Mouse (Mus musculus) forebrain, embryonic 15.5 days (tissue): Measurements from ENCODE around the gene Defa35. TPM values are rescaled to one million over a fixed set of nuclear protein-coding genes. Genes with fewer than 3 reads are reported as not detected.
"Not testable (repeated sequence)": the region's sequence is repeated elsewhere in the genome, so short reads cannot be mapped to it uniquely, and the experiment has no call there.

Experiments used
- ATAC-seq: fragments of 200-750 bp; cut with Nextera tagmentation; replicated peaks from 2 replicates; pipeline ENCODE4 v1.8.0; 2017; ENCODE audit warnings: mild to moderate bottlenecking, moderate TSS enrichment, moderate library complexity
- H3K27ac ChIP-seq: fragments of 300-500 bp; sonication (generic); replicated peaks from 2 replicates; pipeline ENCODE4 v1.5.1; 2015; ENCODE audit warnings: mild to moderate bottlenecking, inconsistent platforms
- H3K27me3 ChIP-seq: fragments of 300-500 bp; sonication (generic); 2 replicates; pipeline ENCODE4 v1.6.1; 2015; ENCODE audit warnings: inconsistent platforms
- H3K36me3 ChIP-seq: fragments of 300-500 bp; sonication (generic); 2 replicates; pipeline ENCODE4 v1.6.1; 2015; ENCODE audit warnings: mild to moderate bottlenecking, inconsistent platforms
- H3K4me1 ChIP-seq: fragments of 300-500 bp; sonication (generic); 2 replicates; pipeline ENCODE4 v1.6.1; 2015; ENCODE audit warnings: inconsistent platforms
- H3K4me2 ChIP-seq: fragments of 300-500 bp; sonication (generic); replicated peaks from 2 replicates; pipeline ENCODE4 v1.6.1; 2015; ENCODE audit warnings: mild to moderate bottlenecking, inconsistent platforms
- H3K4me3 ChIP-seq: fragments of 300-500 bp; sonication (generic); 2 replicates; pipeline ENCODE4 v1.5.1; 2015; ENCODE audit warnings: mild to moderate bottlenecking, inconsistent platforms
- H3K9ac ChIP-seq: fragments of 300-500 bp; sonication (generic); replicated peaks from 2 replicates; pipeline ENCODE4 v1.6.1; 2015; ENCODE audit warnings: mild to moderate bottlenecking, inconsistent platforms
- H3K9me3 ChIP-seq: fragments of 300-500 bp; sonication (generic); 2 replicates; pipeline ENCODE4 v1.6.1; 2016; ENCODE audit warnings: inconsistent platforms
- WGBS: fragments of 180-500 bp; shearing (Covaris S2); methylation state at CpG from one replicate; pipeline ENCODE4 v1.1.7; 2015; ENCODE audit warnings: mixed read lengths; 5-methylcytosine and 5-hydroxymethylcytosine counted together
- polyA plus RNA-seq: library from polyadenylated mRNA; unstranded; fragments of >200 nt; fragmentation: Nextera tagmentation; extraction: Ambion mirVana; gene quantifications from 2 replicates; pipeline ENCODE4 v1.2.1, GENCODE M21; 2015

Gene Defa35
- polyA plus RNA-seq, result not detected in 2 replicates

DNA sequence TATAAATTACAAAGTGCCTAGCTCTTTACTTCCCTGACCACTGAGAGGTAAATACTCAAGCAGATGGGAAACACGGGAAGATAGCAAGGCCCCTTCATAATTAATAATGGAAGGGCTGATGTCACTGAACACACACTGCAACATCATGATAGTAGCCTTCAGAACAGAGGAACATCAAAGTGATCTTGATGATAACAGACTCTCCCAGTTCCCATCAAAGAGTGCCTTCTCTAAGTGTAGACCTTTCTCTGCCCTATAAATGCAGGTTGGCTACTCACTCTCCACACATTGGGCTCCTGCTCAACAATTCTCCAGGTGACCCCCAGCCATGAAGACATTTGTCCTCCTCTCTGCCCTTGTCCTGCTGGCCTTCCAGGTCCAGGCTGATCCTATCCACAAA, at the start of gene Defa35:
Gene Defa35 (plus strand): TSS at position 301 of the 400 bp plus-strand sequence.
- not testable (repeated sequence) for H3K27me3 ChIP-seq, H3K4me2 ChIP-seq, H3K4me3 ChIP-seq, H3K36me3 ChIP-seq, H3K27ac ChIP-seq, ATAC-seq, H3K9ac ChIP-seq, H3K4me1 ChIP-seq, H3K9me3 ChIP-seq
- WGBS, result 82% methylated on average over 1 of the region's 1 CpGs

DNA sequence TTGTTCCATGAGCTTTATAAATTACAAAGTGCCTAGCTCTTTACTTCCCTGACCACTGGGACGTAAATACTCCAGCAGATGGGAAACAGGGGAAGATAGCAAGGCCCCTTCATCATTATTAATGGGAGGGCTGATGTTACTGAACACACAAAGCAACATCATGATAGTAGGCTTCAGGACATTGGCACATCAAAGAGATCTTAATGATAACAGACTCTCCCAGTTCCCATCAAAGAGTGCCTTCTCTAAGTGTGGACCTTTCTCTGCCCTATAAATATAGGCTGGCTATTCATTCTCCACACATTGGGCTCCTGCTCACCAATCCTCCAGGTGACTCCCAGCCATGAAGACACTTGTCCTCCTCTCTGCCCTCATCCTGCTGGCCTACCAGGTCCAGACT, 39.6 kb upstream of the Defa35 start, which contains the start of gene Defa21:
Gene Defa21 (plus strand): TSS at position 301 of the 400 bp plus-strand sequence.
- H3K27ac ChIP-seq, ATAC-seq, H3K27me3 ChIP-seq, H3K4me3 ChIP-seq, H3K36me3 ChIP-seq, H3K4me2 ChIP-seq, H3K9ac ChIP-seq, H3K9me3 ChIP-seq, H3K4me1 ChIP-seq: not testable (repeated sequence)
- WGBS, result no CpG with 5 or more reads among the region's 1 CpGs

DNA sequence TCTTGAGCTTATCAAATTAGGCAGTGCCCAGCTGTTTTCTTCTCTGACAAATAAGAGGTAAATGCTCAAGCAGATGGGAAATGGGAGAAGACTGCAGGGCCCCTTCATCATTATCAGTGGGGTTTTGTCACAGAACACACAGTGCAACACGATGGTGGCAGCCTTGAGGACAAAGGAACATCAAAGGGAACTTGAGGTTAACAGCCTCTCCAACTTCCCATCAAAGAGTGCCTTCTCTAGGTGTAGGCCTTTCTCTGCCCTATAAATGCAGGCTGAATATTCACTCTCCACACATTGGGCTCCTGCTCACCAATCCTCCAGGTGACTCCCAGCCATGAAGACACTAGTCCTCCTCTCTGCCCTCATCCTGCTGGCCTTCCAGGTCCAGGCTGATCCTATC, 10.1 kb upstream of the Defa35 start, which contains the start of gene Defa23:
Gene Defa23 (plus strand): TSS at position 301 of the 400 bp plus-strand sequence.
- H3K27me3 ChIP-seq, H3K36me3 ChIP-seq, H3K9me3 ChIP-seq, H3K27ac ChIP-seq, H3K4me2 ChIP-seq, H3K9ac ChIP-seq, ATAC-seq, H3K4me3 ChIP-seq, H3K4me1 ChIP-seq: not testable (repeated sequence)
- WGBS, result no CpG with 5 or more reads among the region's 1 CpGs

DNA sequence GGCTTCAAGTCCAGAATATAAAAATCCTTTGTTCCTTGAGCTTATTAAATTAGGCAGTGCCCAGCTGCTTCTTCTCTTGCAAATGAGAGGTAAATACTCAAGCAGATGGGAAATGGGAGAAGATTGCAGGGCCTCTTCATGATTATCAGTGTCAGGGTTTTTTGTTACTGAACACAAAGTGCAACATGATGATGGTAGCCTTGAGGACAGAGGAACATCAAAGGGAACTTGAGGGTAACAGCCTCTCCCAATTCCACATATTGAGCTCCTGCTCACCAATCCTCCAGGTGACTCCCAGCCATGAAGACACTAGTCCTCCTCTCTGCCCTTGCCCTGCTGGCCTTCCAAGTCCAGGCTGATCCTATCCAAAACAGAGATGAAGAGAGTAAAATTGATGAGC, 19.3 kb downstream of the Defa35 start, which contains the start of gene Defa25:
Gene Defa25 (plus strand): TSS at position 301 of the 400 bp plus-strand sequence.
- H3K27ac ChIP-seq, ATAC-seq, H3K36me3 ChIP-seq: not testable (repeated sequence)

DNA sequence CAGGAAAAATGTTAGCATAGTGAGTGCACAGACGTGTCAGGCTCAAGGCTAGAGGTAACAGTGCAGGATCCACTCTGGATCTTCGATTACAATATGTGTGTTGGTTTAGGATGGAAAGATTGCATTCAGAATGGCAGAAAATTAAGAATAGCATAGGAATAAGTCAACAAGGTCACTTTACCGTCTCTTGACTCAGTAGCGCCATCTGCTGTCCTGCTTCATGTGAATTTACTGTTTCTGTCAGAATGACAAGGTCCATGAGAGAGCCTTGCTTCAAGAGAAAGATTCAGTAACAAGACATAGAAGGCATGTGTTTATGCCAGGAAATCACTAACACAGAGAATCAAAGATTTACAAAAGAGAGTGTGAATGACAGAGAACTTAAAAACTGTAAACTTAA, 28.3 kb downstream of the Defa35 start:
- Histone ChIP-seq H3K4me2 (no peak overlapping the region), H3K36me3 (no peaks in the 10 kb centered on the region), H3K4me3 (no peak overlapping the region), H3K9me3 (peaks cover 6% of the 10 kb centered on the region), H3K4me1 (no peaks in the 10 kb centered on the region), H3K27me3 (no peaks in the 10 kb centered on the region), H3K9ac (no peak overlapping the region), H3K27ac (no peak overlapping the region)
- no peak for ATAC-seq
- WGBS, result 46% methylated on average over 4 of the region's 4 CpGs

More for the DNA sequence above, 19.3 kb downstream of the Defa35 start, which contains the start of gene Defa25:
- not testable (repeated sequence) for H3K4me2 ChIP-seq, H3K4me3 ChIP-seq, H3K27me3 ChIP-seq, H3K4me1 ChIP-seq, H3K9ac ChIP-seq, H3K9me3 ChIP-seq

DNA sequence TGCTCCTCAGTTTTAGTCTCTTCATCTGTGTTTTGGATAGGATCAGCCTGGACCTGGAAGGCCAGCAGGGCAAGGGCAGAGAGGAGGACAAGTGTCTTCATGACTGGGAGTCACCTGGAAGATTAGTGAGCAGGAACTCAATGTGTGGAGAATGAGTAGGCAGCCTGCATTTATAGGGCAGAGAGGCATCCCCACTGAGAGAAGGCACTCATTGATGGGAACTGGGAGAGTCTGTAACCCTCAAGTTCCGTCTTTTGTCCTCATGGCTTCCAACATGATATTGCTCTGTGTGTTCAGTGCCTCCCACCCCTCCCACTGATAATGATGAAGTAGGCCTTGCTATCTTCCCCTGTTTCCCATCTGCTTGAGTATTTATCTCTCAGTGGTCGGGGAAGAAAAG, 31.1 kb downstream of the Defa35 start, which contains the start of gene Gm14851:
Gene Gm14851 (minus strand): TSS at position 101 of the 400 bp plus-strand sequence.
- not testable (repeated sequence) for H3K27ac ChIP-seq, H3K27me3 ChIP-seq, H3K4me1 ChIP-seq, H3K4me3 ChIP-seq, H3K9me3 ChIP-seq, H3K9ac ChIP-seq, ATAC-seq, H3K36me3 ChIP-seq, H3K4me2 ChIP-seq
- WGBS, result 89% methylated on average over 1 of the region's 2 CpGs

Other genes with a start within 250 kb of the Defa35 start
- not detected in 2 replicates for gene Defb33, start 172.4 kb upstream of the Defa35 start, polyA plus RNA-seq
- not detected in 2 replicates for gene Gm15056, start 162.4 kb upstream of the Defa35 start, polyA plus RNA-seq
- gene Gm6040, start 143.0 kb upstream of the Defa35 start, polyA plus RNA-seq, result not detected in 2 replicates
- not detected in 2 replicates for gene AY761185, start 120.3 kb upstream of the Defa35 start, polyA plus RNA-seq
- not detected in 2 replicates for gene Defa21, start 39.5 kb upstream of the Defa35 start, polyA plus RNA-seq
- not detected in 2 replicates for gene Defa23, start 10.0 kb upstream of the Defa35 start, polyA plus RNA-seq
- not detected in 2 replicates for gene Defa25, start 19.4 kb downstream of the Defa35 start, polyA plus RNA-seq
- not detected in 2 replicates for gene Gm14851, start 31.0 kb downstream of the Defa35 start, polyA plus RNA-seq
- gene Defa30, start 69.6 kb downstream of the Defa35 start, polyA plus RNA-seq, result not detected in 2 replicates
- gene Defa22, start 97.2 kb downstream of the Defa35 start, polyA plus RNA-seq, result not detected in 2 replicates
- not detected in 2 replicates for gene Defa31, start 126.6 kb downstream of the Defa35 start, polyA plus RNA-seq
- gene Gm15293, start 136.5 kb downstream of the Defa35 start, polyA plus RNA-seq, result not detected in 2 replicates
- gene Gm15292, start 184.7 kb downstream of the Defa35 start, polyA plus RNA-seq, result not detected in 2 replicates